ENCODE assay signal across 17 mouse cellular contexts in genomic region chr17:13685621-13686020, GRCm38 (mm10).
DNase-seq lines count a peak whose midpoint lies in the region; ATAC-seq and TF ChIP-seq lines count a peak whose summit lies in the region.
"Had no signal": no experiment of that assay in that cellular context is flagged by ENCODE, and none has a peak within 500 bp of the region (broad histone marks: within the 10 kb centered on the region; RNA-seq: fewer than 3 reads in every experiment).

No protein-coding gene starts in this region.

- intact Hi-C loops in heart, adult 2 months (cut with DNase I) = no loop called here
- intact Hi-C loops in heart, postnatal 10 days (cut with DNase I) = no loop called here

- H3K27ac ChIP-seq in heart, adult 2 months = peak overlapping the region; percentile 36
- H3K27ac ChIP-seq in liver, embryonic 11.5 days (ENCODE audit: low read depth, low read length) = no peak overlapping the region
- H3K27ac ChIP-seq in hindbrain, embryonic 11.5 days (ENCODE audit: low read depth, low read length) = no peak overlapping the region
- H3K27ac ChIP-seq: embryonic facial prominence, embryonic 15.5 days; limb, embryonic 15.5 days; stomach, postnatal 0 days had no signal

- TF ChIP-seq POLR2A in heart, adult 2 months (IDR thresholded peaks at IDR 0.05; ENCODE audit: insufficient read depth, low read depth, low read length) = no peak
- no peak for TF ChIP-seq POLR2A in myocyte (IDR thresholded peaks at IDR 0.05; ENCODE audit: insufficient read length, low read depth)

- H3K36me3 ChIP-seq in heart, adult 2 months (ENCODE audit: control insufficient read depth, insufficient read depth, low read length) = no peaks in the 10 kb centered on the region
- H3K36me3 ChIP-seq in C2C12 (ENCODE audit: control insufficient read depth, insufficient read depth) (no peaks in the 10 kb centered on the region), myocyte (ENCODE audit: control insufficient read depth, insufficient read depth) (no peaks in the 10 kb centered on the region)
- H3K36me3 ChIP-seq in liver, embryonic 11.5 days (ENCODE audit: control insufficient read depth, insufficient read depth, low read length) = no peaks in the 10 kb centered on the region
- H3K36me3 ChIP-seq in hindbrain, embryonic 11.5 days (ENCODE audit: control insufficient read depth, insufficient read depth, low read length) = no peaks in the 10 kb centered on the region
- H3K36me3 ChIP-seq: embryonic facial prominence, embryonic 15.5 days; limb, embryonic 15.5 days; midbrain, embryonic 10.5 days had no signal

- no peaks in the 10 kb centered on the region for H3K27me3 ChIP-seq in heart, adult 2 months (ENCODE audit: control insufficient read depth, insufficient read depth, low read length)
- H3K27me3 ChIP-seq in C2C12 (ENCODE audit: control insufficient read depth, insufficient read depth, insufficient read length) (no peaks in the 10 kb centered on the region), myocyte (ENCODE audit: control insufficient read depth, insufficient read depth, insufficient read length) (no peaks in the 10 kb centered on the region)
- H3K27me3 ChIP-seq in liver, embryonic 11.5 days (replicated peaks; ENCODE audit: control insufficient read depth, insufficient read depth, low read length) = no peaks in the 10 kb centered on the region
- H3K27me3 ChIP-seq in hindbrain, embryonic 11.5 days (ENCODE audit: control insufficient read depth, insufficient read depth, low read length) = no peaks in the 10 kb centered on the region
- H3K27me3 ChIP-seq: embryonic facial prominence, embryonic 15.5 days; limb, embryonic 15.5 days had no signal

- no peak overlapping the region for H3ac ChIP-seq in C2C12 (ENCODE audit: control insufficient read depth, insufficient read length, low read depth)
- no peak overlapping the region for H3ac ChIP-seq in myocyte (ENCODE audit: control insufficient read depth, insufficient read length)

- peak in 1 of 2 experiments; percentile 27 for DNase-seq in heart, adult 2 months
- DNase-seq in heart, postnatal 10 days = no peak
- DNase-seq in liver, embryonic 11.5 days (ENCODE audit: low spot score) = no peak
- no peak for DNase-seq in retina, postnatal 1 day
- DNase-seq in hindbrain, embryonic 11.5 days (ENCODE audit: low spot score) = no peak
- DNase-seq: cerebellum, adult 18-20 months; kidney, postnatal 10 days; lung, embryonic 14.5 days; right cerebral cortex, adult 18-20 months; thymus, postnatal 4 days had no signal

- H3K9ac ChIP-seq in heart, adult 2 months (ENCODE audit: low read depth, low read length) = no peak overlapping the region
- no peak overlapping the region for H3K9ac ChIP-seq in liver, embryonic 11.5 days (ENCODE audit: low read depth, low read length)
- H3K9ac ChIP-seq in hindbrain, embryonic 11.5 days (ENCODE audit: low read depth, low read length) = no peak overlapping the region
- H3K9ac ChIP-seq: embryonic facial prominence, embryonic 15.5 days; limb, embryonic 15.5 days; lung, embryonic 14.5 days had no signal

- no peaks in the 10 kb centered on the region for H3K9me3 ChIP-seq in liver, embryonic 11.5 days (ENCODE audit: control insufficient read depth, low read length)
- no peaks in the 10 kb centered on the region for H3K9me3 ChIP-seq in hindbrain, embryonic 11.5 days (ENCODE audit: control insufficient read depth, low read length)
- H3K9me3 ChIP-seq: embryonic facial prominence, embryonic 15.5 days; limb, embryonic 15.5 days; midbrain, embryonic 10.5 days had no signal

- TF ChIP-seq EP300 in heart, adult 2 months (IDR thresholded peaks at IDR 0.05; ENCODE audit: insufficient read depth, low read depth, low read length) = no peak

- no peak overlapping the region for H3K4me3 ChIP-seq in heart, adult 2 months
- H3K4me3 ChIP-seq in C2C12 (ENCODE audit: insufficient read depth, poor library complexity, severe bottlenecking) = no peak overlapping the region
- no peak overlapping the region for H3K4me3 ChIP-seq in myocyte
- no peak overlapping the region for H3K4me3 ChIP-seq in liver, embryonic 11.5 days (ENCODE audit: low read depth, low read length)
- H3K4me3 ChIP-seq in hindbrain, embryonic 11.5 days (ENCODE audit: low read depth, low read length) = no peak overlapping the region
- H3K4me3 ChIP-seq: embryonic facial prominence, embryonic 15.5 days; limb, embryonic 15.5 days; midbrain, embryonic 10.5 days had no signal

- H3K79me2 ChIP-seq in heart, adult 2 months (replicated peaks; ENCODE audit: control insufficient read depth, insufficient read depth, low read length) = no peaks in the 10 kb centered on the region
- H3K79me2 ChIP-seq in C2C12 (ENCODE audit: control insufficient read depth, insufficient read depth) = no peaks in the 10 kb centered on the region
- no peaks in the 10 kb centered on the region for H3K79me2 ChIP-seq in myocyte (ENCODE audit: control insufficient read depth, insufficient read depth)

- peak overlapping the region; percentile 19 for H3K4me2 ChIP-seq in myocyte (ENCODE audit: low read depth)
- H3K4me2 ChIP-seq in liver, embryonic 11.5 days = no peak overlapping the region
- no peak overlapping the region for H3K4me2 ChIP-seq in hindbrain, embryonic 11.5 days (replicated peaks; ENCODE audit: low read depth, low read length)
- H3K4me2 ChIP-seq: embryonic facial prominence, embryonic 15.5 days; limb, embryonic 15.5 days; lung, embryonic 14.5 days had no signal

- peaks cover 10% of the 10 kb centered on the region for H3K4me1 ChIP-seq in heart, adult 2 months (ENCODE audit: control insufficient read depth, insufficient read depth, low read length)
- peaks cover 14% of the 10 kb centered on the region for H3K4me1 ChIP-seq in liver, embryonic 11.5 days (replicated peaks; ENCODE audit: control insufficient read depth, insufficient read depth, low read length)
- H3K4me1 ChIP-seq in hindbrain, embryonic 11.5 days (replicated peaks; ENCODE audit: control insufficient read depth, insufficient read depth, low read length) = peaks cover 2% of the 10 kb centered on the region; the same call in 1 of the 2 replicates

- H3K79me3 ChIP-seq in C2C12 (ENCODE audit: low read depth) = peaks cover 1% of the 10 kb centered on the region

- WGBS in heart, adult 2 months = 38% methylated on average over 3 of the region's 3 CpGs
- 67% methylated on average over 3 of the region's 3 CpGs for WGBS in liver, embryonic 11.5 days
- WGBS in hindbrain, embryonic 11.5 days = 82% methylated on average over 3 of the region's 3 CpGs

- ATAC-seq in common myeloid progenitor, adult 5-6 weeks (replicated peaks; ENCODE audit: low read depth, poor library complexity, severe bottlenecking) = peak; percentile 48
- no peak for ATAC-seq in liver, embryonic 11.5 days (replicated peaks; ENCODE audit: low FRiP score)
- no peak for ATAC-seq in hindbrain, embryonic 11.5 days (ENCODE audit: low FRiP score)

- TF ChIP-seq CTCF in heart, adult 2 months (IDR thresholded peaks at IDR 0.05) = no peak
- TF ChIP-seq CTCF in C2C12 (IDR thresholded peaks at IDR 0.05; ENCODE audit: control insufficient read depth, insufficient read depth, insufficient read length) = no peak

TF ChIP-seq in C2C12, 6 proteins besides CTCF, POLR2A, EP300 and RAD21:
- no peak for TF ChIP-seq MYOG (IDR thresholded peaks at IDR 0.05; ENCODE audit: control insufficient read depth, extremely low read depth, insufficient read length)
- peak; percentile 39 for TF ChIP-seq MAX (IDR thresholded peaks at IDR 0.05)

TF ChIP-seq in myocyte, 11 proteins besides CTCF, POLR2A, EP300 and RAD21:
- TF ChIP-seq CEBPB (IDR thresholded peaks at IDR 0.05; ENCODE audit: insufficient read depth, poor library complexity, severe bottlenecking) (no peak), E2F4 (IDR thresholded peaks at IDR 0.05; ENCODE audit: insufficient read depth) (no peak), MYOD1 (IDR thresholded peaks at IDR 0.05; ENCODE audit: control insufficient read depth in 1 of 3, insufficient read length in 2 of 3, low read depth in 2 of 3) (no peak), REST (IDR thresholded peaks at IDR 0.05; ENCODE audit: insufficient read depth, insufficient read length) (no peak), TCF12 (IDR thresholded peaks at IDR 0.05; ENCODE audit: insufficient read depth, poor library complexity, severe bottlenecking) (no peak)
